Mouse (Mus musculus) limb, embryonic 14.5 days (tissue): Measurements from ENCODE around the gene Gabra1. TPM values are rescaled to one million over a fixed set of nuclear protein-coding genes. Genes with fewer than 3 reads are reported as not detected.
A peak's percentile ranks its signal among the peaks of the same experiment; 100 is the strongest.

Experiments
- ATAC-seq: fragments of 200-750 bp; cut with Nextera tagmentation; 2 replicates; pipeline ENCODE4 v1.8.0; 2017; ENCODE audit warnings: low read depth, moderate number of reproducible peaks, moderate TSS enrichment; ENCODE audit not compliant: low FRiP score
- DNase-seq: peaks from one replicate; pipeline ENCODE4 v3.0.0-alpha.2; 2015; ENCODE audit warnings: low spot score
- H3K27ac ChIP-seq: fragments of 300-500 bp; sonication (generic); replicated peaks from 2 replicates; pipeline ENCODE4 v1.5.1; 2014; ENCODE audit warnings: low read depth, mild to moderate bottlenecking, low read length, moderate library complexity, mixed read lengths
- H3K27me3 ChIP-seq: fragments of 300-500 bp; sonication (generic); 2 replicates; pipeline ENCODE4 v1.6.1; 2014; ENCODE audit warnings: low read length, mixed read lengths; ENCODE audit not compliant: control insufficient read depth, insufficient read depth
- H3K36me3 ChIP-seq: fragments of 300-500 bp; sonication (generic); 2 replicates; pipeline ENCODE4 v1.6.1; 2014; ENCODE audit warnings: mild to moderate bottlenecking, low read length, moderate library complexity, mixed read lengths; ENCODE audit not compliant: control insufficient read depth, insufficient read depth
- H3K4me1 ChIP-seq: fragments of 300-500 bp; sonication (generic); 2 replicates; pipeline ENCODE4 v1.6.1; 2014; ENCODE audit warnings: antibody characterized with exemption, low read length, mixed read lengths; ENCODE audit not compliant: control insufficient read depth, insufficient read depth
- H3K4me2 ChIP-seq: fragments of 300-500 bp; sonication (generic); replicated peaks from 2 replicates; pipeline ENCODE4 v1.6.1; 2014; ENCODE audit warnings: low read depth, mild to moderate bottlenecking, low read length, moderate library complexity; ENCODE audit not compliant: severe bottlenecking
- H3K4me3 ChIP-seq: fragments of 300-500 bp; sonication (generic); replicated peaks from 2 replicates; pipeline ENCODE4 v1.5.1; 2014; ENCODE audit warnings: low read length
- H3K9ac ChIP-seq: fragments of 300-500 bp; sonication (generic); 2 replicates; pipeline ENCODE4 v1.6.1; 2014; ENCODE audit warnings: mild to moderate bottlenecking, low read depth, low read length, moderate library complexity; ENCODE audit not compliant: severe bottlenecking
- H3K9me3 ChIP-seq: fragments of 300-500 bp; sonication (generic); 2 replicates; pipeline ENCODE4 v1.6.1; 2016; ENCODE audit warnings: low read length; ENCODE audit not compliant: control insufficient read depth
- POLR2A ChIP-seq: fragments of 200-500 bp; IDR thresholded peaks from 2 replicates; pipeline ENCODE4 v1.8.0; 2012; ENCODE audit warnings: inconsistent platforms, mild to moderate bottlenecking, moderate library complexity, borderline replicate concordance; ENCODE audit not compliant: insufficient read depth, insufficient read length; ENCODE audit errors: extremely low read depth
- WGBS: fragments of 180-500 bp; shearing (Covaris S2); extraction: QIAGEN DNeasy Blood & Tissue Kit; methylation state at CpG from one replicate; pipeline ENCODE4 v1.1.7; 2014; 5-methylcytosine and 5-hydroxymethylcytosine counted together
- polyA plus RNA-seq, 2 experiments: library from polyadenylated mRNA; depleted of rRNA in 1 of 2; stranded (reverse) in 1 of 2; unstranded in 1 of 2; fragments of >200 nt; fragmentation: Nextera tagmentation in 1 of 2; extraction: Ambion mirVana in 1 of 2; gene quantifications; 2 replicates each; pipeline versions ENCODE4 v1.2.1 to v1.2.3; 2012 to 2014

Gene Gabra1
- polyA plus RNA-seq (2012; rRNA removed) (0.83 and 1.2 TPM in 2 replicates), polyA plus RNA-seq (2014; fragmentation: Nextera tagmentation; extraction: Ambion mirVana) (2.5 and 2.8 TPM in 2 replicates)

GRCm38 (mm10) chr11:42182825-42183152, at the start of gene Gabra1:
Gabra1 (minus strand) TSS chr11:42182930.
- Histone ChIP-seq H3K27ac (no peak within 1 kb of the TSS), H3K4me1 (0 out of 2 replicates have a peak, but pooled peaks cover 2% of the 10 kb centered on the region), H3K27me3 (peaks cover 9% of the 10 kb centered on the region; the same call in 1 of the 2 replicates), H3K4me3 (peak within 1 kb of the TSS; percentile 50), H3K36me3 (no peaks in the 10 kb centered on the region), H3K9ac (peak within 1 kb of the TSS; percentile 59; the same call in 1 of the 2 replicates), H3K4me2 (peak within 1 kb of the TSS; percentile 84), H3K9me3 (no peaks in the 10 kb centered on the region)
- WGBS: 2% methylated on average over 13 of the region's 13 CpGs
- TF ChIP-seq POLR2A: no peak
- no peak for ATAC-seq
- peak; percentile 25 for DNase-seq

GRCm38 (mm10) chr11:42181973-42182824, 531 bp downstream of the Gabra1 start:
- peak; percentile 68 for ATAC-seq

GRCm38 (mm10) chr11:42181426-42181825, 1.3 kb downstream of the Gabra1 start:
- Histone ChIP-seq H3K4me1 (0 out of 2 replicates have a peak, but pooled peaks cover 2% of the 10 kb centered on the region), H3K4me2 (peak overlapping the region; percentile 84), H3K9me3 (no peaks in the 10 kb centered on the region), H3K9ac (0 out of 2 replicates have a peak overlapping the region, but pooled peaks have one; percentile 59), H3K27ac (no peak overlapping the region), H3K27me3 (peaks cover 9% of the 10 kb centered on the region; the same call in 1 of the 2 replicates), H3K4me3 (peak overlapping the region; percentile 50), H3K36me3 (no peaks in the 10 kb centered on the region)
- WGBS: 23% methylated on average over 5 of the region's 5 CpGs
- no peak for DNase-seq
- TF ChIP-seq POLR2A: no peak
- no peak for ATAC-seq

More at GRCm38 (mm10) chr11:42181973-42182824, 531 bp downstream of the Gabra1 start:
- Histone ChIP-seq H3K4me2 (peak overlapping the region; percentile 84), H3K4me1 (0 out of 2 replicates have a peak, but pooled peaks cover 2% of the 10 kb centered on the region), H3K4me3 (peak overlapping the region; percentile 50), H3K36me3 (no peaks in the 10 kb centered on the region), H3K27me3 (peaks cover 9% of the 10 kb centered on the region; the same call in 1 of the 2 replicates), H3K9ac (peak overlapping the region; percentile 59; the same call in 1 of the 2 replicates), H3K27ac (no peak overlapping the region), H3K9me3 (no peaks in the 10 kb centered on the region)
- under 1% methylated on average over 35 of the region's 35 CpGs for WGBS
- no peak for TF ChIP-seq POLR2A
- peak; percentile 38 for DNase-seq

GRCm38 (mm10) chr11:42179535-42179934, 3.2 kb downstream of the Gabra1 start:
- Histone ChIP-seq H3K9ac (no peak overlapping the region), H3K36me3 (no peaks in the 10 kb centered on the region), H3K27me3 (peaks cover 9% of the 10 kb centered on the region; the same call in 1 of the 2 replicates), H3K4me2 (no peak overlapping the region), H3K27ac (no peak overlapping the region), H3K4me1 (0 out of 2 replicates have a peak, but pooled peaks cover 2% of the 10 kb centered on the region), H3K9me3 (no peaks in the 10 kb centered on the region), H3K4me3 (no peak overlapping the region)
- ATAC-seq: no peak
- TF ChIP-seq POLR2A: no peak
- 60% methylated on average over 5 of the region's 5 CpGs for WGBS
- no peak for DNase-seq

- Histone ChIP-seq H3K4me1 (0 out of 2 replicates have a peak, but pooled peaks cover 2% of the 10 kb centered on the region), H3K4me2 (no peak overlapping the region), H3K27me3 (peaks cover 9% of the 10 kb centered on the region; the same call in 1 of the 2 replicates), H3K27ac (no peak overlapping the region), H3K9me3 (no peaks in the 10 kb centered on the region), H3K4me3 (no peak overlapping the region), H3K9ac (no peak overlapping the region), H3K36me3 (no peaks in the 10 kb centered on the region)
- ATAC-seq (no peak), DNase-seq (no peak)
- 85% methylated on average over 2 of the region's 2 CpGs for whole genome bisulfite sequencing
- no peak for TF ChIP-seq POLR2A
Measured at GRCm38 (mm10) chr11:42178296-42178695, 4.4 kb downstream of the Gabra1 start.
